Mouse (Mus musculus): ENCODE results near the gene Aldh3b2.

DNA sequence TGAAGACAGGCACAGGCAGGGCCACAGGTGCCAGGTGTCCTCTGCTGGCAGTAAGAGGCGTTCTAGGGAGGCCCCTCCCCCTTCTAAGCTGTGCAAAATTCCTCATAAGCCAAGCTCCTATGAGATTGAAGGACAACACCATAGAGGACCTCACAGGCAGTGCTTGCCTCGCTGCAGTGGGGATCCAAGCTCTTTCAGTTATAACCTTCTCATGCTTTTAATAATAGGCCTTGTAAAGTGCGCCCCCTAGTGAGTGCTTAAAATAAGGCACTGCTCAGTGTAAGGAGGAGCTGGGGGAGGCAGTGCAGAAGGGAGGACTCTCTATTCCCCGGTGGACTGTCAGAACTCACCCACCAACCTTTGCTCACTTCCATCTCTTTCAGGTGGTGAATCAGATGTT lies 8.2 kb downstream of the Aldh3b2 start:
- TF ChIP-seq POLR2A (IDR thresholded peaks at IDR 0.05; ENCODE audit: low read depth, low read length): no peak
- TF ChIP-seq CTCF (conservative IDR thresholded peaks at IDR 0.05; ENCODE audit: insufficient read depth, insufficient read length, low read depth, low read length): peak; percentile 75

All from kidney, adult 2 months (tissue).